Mouse (Mus musculus): Measurements from ENCODE around the gene Sh3bp5. TPM values are rescaled to one million over a fixed set of nuclear protein-coding genes. Genes with fewer than 3 reads are reported as not detected.
A peak's percentile ranks its signal among the peaks of the same experiment; 100 is the strongest.

Sh3bp5 gene
- total RNA-seq, 2 experiments from 2014 or later = 158 to 165 TPM

DNA sequence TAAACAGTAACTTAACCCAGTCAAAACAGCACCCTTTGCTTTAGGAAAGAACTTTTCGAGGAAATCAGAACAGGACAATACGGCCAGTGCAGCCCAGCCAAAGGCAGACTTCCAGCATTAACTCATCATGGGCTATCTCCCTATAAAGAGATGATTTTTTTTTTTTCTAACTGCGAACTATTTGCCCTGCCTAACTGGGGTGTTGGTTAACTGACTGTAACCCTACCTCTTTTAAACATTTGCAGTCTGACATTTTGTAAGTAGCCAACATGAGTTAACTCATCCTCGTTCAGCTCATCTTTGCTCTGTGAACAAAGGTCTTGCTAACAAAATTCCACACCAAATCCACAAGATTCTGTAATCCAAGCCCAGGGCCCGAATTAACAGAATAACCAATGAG lies 1.5 kb downstream of the Sh3bp5 start:
- DNase-seq (ENCODE audit: low spot score in 2 of 2) = no peak

DNA sequence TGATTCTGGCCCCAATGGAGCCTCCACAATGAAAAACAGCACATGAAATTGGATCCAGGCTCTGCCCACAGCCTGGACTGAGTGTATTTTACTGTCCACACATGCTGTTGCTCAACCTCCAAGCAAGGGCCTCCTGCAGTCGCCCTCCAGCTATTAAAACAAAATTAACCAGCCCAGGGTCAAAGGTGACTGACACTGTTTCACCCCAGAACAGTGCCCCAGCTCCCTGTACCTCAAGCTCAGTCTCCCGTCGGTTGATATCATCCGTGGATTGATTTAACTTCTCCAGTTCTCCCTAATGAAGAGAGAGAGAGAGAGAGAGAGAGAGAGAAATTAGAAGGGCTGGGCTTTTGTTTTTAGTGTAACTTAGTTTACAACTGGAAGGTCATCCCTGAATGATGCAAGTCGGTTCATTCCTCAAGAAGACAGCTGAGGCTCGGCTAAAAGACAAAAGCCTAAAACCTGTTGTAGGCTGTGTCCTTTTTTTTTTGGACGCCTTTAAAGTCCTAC lies 2.0 kb downstream of the Sh3bp5 start:
- DNase-seq (ENCODE audit: low spot score in 2 of 2) = no peak

DNA sequence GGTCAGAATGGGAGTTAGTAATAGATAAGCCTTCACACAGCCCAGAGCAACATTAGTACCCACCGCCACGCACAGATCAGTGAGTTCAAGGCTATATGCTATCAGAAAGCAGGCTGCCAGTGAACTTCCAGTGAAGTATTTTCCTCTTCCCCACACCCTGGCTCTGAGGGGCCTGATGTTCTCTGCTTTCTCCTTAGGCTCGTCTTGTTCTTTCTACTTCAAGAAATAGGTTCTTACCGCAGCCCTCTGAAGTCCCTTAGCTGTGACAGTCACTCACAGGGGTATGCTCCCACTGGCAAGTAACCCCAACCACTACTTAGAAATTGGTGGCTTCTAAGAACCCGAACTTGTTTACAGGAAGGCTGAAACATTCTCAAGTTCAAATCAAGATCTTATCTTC lies 2.8 kb downstream of the Sh3bp5 start:
- DNase-seq (ENCODE audit: low spot score in 2 of 2) = no peak

DNA sequence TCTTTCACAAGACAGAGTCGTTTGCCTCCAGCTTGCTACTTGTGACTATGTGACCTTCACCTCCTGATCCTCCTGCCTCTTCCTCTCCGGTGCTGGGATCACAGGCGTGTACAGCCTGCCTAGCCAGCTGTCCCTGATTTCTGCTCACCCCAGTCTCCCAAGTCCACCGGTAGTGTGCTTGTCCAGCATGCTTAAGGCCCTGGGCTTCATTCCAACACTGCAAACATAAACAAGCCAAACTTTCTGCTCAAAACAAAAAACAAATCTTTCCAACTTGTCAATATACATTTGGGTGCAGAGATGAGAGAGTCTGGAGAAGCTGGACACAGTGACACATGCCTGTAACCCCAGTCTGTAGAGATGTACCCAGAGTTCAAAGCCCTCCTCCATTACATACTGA lies 3.5 kb downstream of the Sh3bp5 start:
- no peak for DNase-seq (ENCODE audit: low spot score in 2 of 2)

DNA sequence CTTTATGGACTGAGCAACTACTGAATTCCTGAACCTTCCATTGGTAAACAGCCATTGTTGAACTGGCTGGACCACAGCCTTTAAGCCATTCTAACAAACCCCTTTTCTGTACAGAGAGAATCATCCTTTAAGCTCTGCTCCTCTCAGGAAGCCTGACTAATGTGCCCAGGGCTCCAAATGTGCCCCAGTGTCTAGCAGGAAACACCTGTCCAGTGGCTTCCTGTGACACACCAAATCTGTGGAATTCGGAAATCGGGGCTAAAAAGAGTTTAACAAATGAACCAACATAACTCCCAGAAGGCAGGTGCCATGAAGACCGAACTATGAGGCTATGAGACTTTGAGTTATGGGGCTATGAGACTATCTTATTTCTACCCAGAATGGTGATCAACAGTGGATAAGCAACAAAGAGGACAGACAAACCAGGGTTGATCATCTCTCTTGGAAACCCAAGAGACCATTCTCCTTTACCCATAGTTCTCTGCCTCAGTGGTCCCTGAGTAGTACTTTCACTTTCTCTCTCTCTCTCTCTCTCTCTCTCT lies 4.0 kb downstream of the Sh3bp5 start:
- DNase-seq (ENCODE audit: low spot score in 2 of 2) = no peak

DNA sequence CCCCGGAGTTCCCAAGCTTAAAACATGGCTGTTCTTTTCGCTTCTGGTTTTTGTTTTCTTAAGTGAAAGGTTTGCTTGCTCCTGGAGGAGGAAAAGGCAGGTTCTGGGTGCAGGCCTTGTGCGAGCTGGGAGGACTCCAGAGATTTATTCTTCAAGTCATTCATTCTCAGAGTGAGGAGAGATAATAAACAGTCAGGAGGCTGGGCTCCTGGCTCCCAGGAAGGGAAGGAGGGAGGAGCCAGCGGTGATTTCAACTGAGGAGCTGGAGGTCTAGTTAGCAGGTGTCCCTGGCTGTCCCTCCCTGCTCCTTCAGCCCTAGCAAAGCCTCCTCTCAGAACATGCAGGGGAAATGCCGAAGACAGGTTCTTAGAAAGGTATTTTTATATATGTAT lies 6.9 kb downstream of the Sh3bp5 start:
- DNase-seq (ENCODE audit: low spot score in 2 of 2) = no peak

DNA sequence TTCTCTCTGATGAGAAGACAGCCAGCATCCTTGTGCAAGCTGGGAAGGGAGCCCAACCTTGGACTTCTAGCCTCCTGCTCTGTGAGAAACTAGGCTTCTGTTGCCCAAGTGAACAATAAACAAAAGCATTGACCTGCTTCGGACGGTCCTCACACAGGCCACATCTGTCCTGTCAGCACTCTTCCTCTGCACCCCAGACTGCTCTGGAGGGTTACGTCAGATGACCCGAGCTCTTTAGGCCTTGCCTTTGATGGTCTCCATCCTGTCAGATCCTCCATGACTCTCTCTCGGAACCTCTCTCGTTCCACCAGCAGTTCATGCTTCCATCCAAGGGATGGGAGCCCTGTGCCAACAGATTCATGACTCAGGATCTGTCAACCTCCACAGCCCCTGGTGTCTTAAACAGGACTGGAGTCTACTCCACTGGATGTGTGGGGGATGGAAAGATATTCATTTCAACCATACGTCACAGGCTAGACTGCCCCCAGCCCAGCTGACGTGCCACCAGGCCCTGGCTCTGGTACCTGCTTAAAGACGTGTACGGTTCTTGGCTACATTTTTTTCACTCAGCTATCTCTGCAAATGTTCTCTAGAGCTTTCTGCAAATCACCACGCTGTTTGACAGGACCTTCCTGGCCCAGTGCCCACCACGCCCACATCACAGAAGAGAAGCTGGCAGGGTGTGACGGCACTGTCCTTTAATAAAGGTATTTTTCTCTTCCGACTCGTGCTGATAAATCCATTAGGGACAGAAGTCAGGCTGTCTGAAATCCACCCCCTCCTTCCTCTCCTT lies 7.5 kb downstream of the Sh3bp5 start:
- DNase-seq (ENCODE audit: low spot score in 2 of 2) = peak; percentile 73 to 89

DNA sequence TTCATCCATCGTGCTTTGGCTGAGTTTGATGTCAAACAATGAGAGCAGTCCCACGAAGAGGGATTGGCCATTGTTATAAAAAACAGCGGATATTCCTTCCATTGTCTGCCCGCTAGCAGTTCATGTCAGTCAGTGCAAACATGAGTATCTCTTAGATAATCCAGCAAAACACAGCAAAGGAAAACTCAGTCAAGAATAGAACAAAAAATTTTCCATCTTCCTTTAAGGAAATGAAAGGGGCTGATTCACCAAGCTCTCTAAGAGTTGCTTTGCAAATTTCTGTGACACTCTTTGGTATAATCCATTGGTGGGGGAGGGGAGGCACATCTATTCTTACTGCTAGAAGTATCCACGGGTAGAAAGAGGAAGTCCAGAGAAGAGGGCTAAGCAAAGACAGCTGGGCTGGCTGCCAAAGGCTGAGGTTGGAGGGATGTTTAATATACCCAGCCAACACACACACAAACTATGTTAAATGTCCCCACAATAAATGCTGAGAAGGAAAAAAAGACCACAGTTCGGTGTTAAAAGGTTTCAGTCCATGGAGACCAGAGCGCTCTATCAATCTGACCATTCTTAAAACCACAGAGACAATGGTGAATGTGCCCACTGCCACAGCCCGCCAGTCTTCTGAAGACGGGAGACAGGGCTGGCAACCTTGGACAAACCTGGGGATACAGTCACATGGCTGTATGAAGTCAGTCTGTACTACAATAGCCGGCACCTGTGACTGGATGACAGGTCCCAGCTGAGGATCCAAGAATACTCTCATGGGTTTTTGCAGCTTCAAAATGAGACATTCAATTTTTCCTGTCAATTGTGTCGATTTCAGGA lies 12.7 kb downstream of the Sh3bp5 start:
- DNase-seq (ENCODE audit: low spot score in 2 of 2) = peak in 1 of 2 experiments; percentile 57

DNA sequence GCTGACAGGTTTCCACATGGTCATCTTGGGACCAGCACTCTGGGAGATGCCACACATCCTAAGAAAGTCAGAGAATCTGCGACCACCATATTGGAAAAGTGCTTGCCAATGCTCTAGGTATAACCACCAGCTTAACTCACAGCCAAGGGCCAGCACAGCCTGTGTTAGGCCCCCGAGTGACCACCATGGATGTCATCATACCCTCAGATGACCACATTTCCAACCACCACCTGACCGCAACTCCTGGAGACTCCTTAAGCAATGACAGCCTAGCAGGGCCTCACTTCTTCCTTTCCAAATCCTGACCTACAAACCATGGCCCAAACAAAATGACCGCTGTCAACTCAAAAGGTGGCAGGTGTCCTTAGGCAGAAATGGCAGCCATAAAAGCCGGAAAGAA lies 13.5 kb downstream of the Sh3bp5 start:
- DNase-seq (ENCODE audit: low spot score in 2 of 2) = no peak

DNA sequence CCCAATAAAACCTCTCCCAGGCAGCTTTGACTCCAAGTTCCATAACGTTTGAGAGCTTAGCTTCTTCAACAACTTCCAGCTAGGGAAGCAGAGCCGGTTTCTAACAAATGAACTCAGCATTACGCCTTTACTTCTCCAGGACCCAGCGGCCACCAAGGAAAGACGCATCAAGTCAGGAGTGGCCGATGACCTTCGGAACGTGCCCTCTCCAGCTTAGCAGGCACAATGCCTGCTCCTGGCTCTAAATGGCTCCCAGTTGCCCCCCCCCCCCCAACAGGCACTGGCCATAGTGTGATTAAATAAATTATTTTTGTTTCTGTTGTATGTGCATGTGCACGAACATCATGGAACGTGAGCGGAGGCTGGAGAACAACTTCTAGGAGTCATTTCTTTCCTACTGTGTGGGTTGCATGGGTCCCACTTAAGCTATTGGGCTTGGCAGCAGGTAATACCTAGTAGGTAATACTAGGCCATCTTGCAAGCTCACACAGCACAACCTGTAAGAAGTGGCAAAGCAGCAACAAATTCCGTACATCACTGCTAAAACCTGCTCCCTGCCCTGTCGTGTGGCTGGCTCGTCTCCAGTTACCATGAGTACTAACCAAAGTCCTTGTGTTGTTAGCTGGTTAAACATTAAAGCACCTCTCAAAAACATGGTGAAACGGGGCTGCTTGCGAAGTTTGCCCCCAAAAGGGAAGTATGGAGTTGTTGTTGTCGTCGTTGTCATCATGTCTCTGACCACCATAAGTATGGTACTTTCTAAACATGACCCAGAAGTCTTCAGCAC lies 14.2 kb downstream of the Sh3bp5 start:
- peak in 1 of 2 experiments; percentile 4 for DNase-seq (ENCODE audit: low spot score in 2 of 2)

DNA sequence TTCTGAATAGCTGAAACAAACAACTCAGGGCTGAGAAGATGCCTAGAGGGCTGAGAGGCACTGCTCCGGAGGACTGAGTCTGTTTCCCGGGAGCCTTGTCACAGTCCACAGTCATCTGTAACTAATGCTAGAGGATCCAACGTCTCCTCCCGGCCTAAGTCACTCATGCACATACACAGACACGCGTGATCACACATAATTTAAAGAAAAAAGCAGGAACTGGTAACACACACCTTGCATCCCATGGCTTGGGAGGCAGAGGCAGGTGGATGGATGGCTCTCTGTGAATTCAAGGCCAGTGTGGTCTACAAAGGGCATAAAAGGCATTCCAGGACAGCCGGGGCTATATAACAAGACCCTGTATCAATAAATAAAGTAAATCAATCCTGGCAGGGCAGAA lies 14.9 kb downstream of the Sh3bp5 start:
- DNase-seq (ENCODE audit: low spot score in 2 of 2) = peak in 1 of 2 experiments; percentile 0

DNA sequence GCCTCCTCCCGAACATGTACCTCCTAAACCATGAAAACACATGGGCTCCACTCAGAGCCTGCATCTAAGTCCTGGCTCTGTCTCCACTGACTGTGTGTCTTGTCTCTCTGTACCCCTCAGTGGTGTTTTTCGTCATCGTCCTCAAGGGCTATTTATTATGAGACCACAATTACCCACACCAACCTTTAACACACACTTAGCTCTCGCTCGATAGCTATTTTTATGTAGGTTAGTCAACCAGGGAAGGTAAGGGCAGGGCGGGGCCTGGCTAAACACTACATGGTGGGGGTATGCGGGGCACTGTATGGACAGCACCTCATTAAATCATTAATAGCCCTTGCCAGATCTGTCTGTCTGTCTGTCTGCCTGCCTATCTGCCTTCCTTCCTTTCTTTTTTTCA lies 15.3 kb downstream of the Sh3bp5 start:
- DNase-seq (ENCODE audit: low spot score in 2 of 2) = no peak

DNA sequence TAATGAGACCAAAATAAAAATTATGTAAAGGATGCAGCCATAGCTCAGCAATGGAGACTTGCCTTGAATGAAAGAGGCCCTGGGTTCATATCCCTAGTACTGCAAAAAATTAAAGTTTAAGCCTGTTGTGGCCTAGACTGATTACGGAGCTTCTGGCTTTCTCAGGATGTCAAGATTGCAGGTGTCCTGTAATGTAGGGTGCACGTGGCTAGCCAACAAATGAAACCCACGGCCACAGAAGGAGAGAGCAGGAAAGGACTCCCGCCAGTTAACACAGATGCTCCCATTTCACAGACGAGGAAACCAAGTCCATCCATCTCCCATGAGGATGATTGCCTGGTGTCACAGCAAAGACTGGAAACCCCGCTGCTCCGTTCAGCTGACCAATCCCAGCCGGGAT lies 15.7 kb downstream of the Sh3bp5 start:
- DNase-seq (ENCODE audit: low spot score in 2 of 2) = no peak

DNA sequence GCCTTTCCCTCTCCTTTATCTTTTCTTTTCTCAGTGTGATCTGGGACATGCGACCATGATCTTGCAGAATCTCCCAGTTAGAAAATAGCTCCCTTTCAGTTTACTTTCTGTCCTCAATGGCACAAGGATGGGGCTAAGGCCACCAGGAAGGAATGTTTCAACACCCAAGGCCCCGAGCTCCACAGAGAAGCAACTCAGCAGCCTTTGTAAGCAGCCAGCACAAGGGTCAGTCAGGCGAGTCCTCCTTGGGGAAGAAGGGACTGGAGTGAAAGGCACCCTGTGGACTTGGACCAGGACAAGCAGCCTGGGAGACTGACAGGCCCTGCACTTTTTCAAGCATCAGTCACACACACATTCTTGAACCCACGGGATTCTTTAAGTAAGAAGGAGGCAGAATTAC lies 16.6 kb downstream of the Sh3bp5 start:
- DNase-seq (ENCODE audit: low spot score in 2 of 2) = no peak

DNA sequence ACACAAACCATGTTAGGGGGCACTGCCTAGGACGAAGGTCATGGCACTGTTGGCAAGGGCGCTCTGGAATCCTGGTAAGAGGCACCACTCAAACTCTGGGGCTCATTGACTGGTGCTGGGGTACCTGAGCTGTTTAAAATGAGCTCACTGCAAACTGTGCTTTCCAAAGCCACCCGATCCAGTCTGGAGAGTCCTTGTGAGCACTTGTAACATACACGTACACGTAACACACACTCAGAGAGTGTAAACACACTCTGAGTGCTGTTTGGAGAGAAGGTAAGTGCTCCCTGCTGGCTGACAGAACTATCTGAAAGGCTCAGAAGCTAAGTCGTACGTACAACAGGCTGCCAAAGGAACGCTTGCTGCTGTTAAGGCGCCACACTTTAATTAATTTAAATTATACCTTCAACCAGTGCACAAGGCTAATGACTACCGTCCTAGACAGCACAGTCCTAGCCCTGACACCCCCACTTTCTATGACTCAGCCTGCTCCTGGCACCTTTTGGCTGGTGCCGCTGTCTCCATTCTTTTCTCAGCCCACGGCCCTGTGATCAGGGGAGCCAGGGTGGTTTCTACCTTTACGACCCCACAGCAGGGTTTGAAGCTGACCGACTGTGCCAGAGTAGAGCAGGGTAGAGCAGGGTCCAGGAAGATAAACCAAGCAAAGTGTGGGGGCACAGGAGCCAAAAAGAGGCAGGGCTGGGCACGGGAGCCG lies 18.9 kb downstream of the Sh3bp5 start:
- no peak for DNase-seq (ENCODE audit: low spot score in 2 of 2)

DNA sequence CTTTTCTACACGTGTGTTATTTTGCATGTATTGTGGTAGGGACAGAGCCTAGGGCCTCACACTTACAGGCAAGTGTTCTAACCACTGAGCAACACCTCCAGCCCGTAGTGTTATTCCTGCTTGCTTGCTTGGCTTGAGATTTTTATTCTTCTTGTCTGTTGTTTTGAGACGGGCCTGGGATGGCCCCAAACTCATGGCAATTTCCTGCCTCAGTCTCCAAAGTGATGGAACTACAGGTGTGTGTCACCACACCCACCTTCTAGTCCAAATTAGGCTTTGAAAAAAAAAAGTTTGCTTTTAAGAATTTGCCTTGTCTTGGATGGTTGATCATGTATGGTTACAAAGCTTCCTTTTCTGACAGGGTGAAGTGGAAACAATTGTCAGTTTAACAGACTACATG lies 19.5 kb downstream of the Sh3bp5 start:
- DNase-seq (ENCODE audit: low spot score in 2 of 2) = no peak

DNA sequence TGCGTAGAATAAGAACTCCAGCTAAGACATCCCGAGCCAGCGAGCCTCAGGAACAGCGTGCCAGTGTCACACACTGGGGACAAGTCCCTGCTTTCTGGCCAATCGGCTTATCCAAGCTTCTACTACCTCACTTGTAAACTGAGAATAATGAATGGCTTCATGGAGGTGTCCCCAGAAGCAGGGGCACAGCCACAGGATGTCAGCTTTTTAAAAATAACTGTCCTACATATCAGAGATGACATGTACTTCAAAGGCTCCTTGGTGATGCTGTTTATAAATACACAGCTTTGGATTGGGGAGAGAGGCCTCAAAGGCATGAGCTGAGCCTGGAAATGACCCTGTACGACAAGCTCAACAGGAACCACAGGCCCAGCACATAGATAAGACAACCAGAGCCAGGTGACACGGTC lies 20.9 kb downstream of the Sh3bp5 start:
- DNase-seq (ENCODE audit: low spot score in 2 of 2) = no peak

DNA sequence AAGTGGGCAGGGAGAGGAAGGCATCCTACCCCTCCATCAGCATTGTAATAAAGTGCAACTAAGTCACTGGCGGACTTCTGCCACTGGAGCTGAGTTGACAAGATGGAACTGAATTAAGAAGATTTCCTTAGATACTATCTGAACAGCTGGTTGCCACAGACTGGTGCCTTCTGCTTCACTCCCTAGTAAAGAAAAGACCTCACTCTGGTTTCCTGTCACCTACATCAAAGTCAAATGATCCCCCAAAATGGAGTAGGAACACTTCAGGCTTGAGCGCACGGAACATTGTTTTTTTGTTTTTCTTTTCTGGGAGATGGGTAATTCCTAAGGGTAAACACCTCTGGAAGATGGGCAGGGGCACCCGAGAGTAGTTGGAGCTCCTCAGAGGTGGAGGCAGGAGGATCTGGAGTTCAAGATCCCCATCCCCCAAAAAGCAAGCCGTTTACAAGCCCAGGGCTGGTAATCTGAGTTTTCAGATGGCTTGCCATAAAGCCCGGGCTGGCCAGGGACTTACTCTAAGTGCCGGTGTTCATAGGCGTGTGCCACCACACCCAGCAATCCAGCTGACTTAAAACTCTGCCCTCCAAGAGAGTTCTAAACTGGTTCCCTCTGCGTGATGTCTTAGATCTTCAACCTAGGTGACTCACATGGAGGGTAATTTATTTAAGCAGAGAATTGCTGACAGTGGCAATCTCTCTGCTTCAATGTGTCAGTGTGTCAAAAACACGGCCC lies 21.5 kb downstream of the Sh3bp5 start:
- no peak for DNase-seq (ENCODE audit: low spot score in 2 of 2)

DNA sequence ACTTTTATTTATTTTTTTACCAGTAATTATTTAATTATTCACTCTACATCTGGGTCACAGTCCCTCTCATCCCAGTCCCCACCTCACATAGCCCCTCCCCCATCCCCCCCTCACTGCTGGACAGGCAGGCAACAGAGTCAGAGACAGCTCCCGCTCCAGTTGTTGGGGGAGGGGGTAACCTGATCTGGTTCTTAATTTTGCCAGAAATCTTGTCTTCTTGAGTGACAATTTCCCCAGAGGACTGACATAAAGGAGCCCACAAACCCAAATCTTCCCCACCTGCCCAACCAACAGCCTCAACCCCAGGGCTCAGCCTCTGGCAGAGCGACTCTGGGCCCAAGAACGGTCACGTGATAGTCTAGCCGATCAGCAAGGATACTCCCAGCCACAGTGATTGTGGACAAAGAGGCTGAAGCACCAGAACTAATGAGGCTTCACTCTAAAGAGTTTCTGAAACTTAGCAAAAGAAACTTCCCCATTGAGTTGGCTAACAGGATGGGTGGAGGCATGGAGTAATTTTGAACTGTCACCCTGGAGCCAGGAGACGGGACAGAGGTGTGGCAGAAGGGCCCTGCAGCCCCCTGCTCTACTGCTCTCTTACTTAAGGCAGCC lies 22.3 kb downstream of the Sh3bp5 start:
- DNase-seq (ENCODE audit: low spot score in 2 of 2) = no peak

Data from layer of hippocampus, adult 18-20 months (tissue).